Mouse (Mus musculus) layer of hippocampus, adult 9-10 months (tissue): ENCODE data around the gene Drap1.
A peak's percentile ranks its signal among the peaks of the same experiment; 100 is the strongest.
"Not testable (repeated sequence)": the region's sequence is repeated elsewhere in the genome, so short reads cannot be mapped to it uniquely, and the experiment has no call there.

ENCODE experiments used
- DNase-seq: peaks from one replicate; pipeline ENCODE4 v3.0.0; 2022; ENCODE audit warnings: low spot score

The Drap1 gene

GRCm38 (mm10) chr19:5419630-5420029 lies 5.1 kb downstream of the Drap1 start:
- DNase-seq, result no peak

- DNase-seq, result no peak
Measured at GRCm38 (mm10) chr19:5418750-5419466, 5.9 kb downstream of the Drap1 start.

GRCm38 (mm10) chr19:5414534-5414957 lies 10.2 kb downstream of the Drap1 start:
- DNase-seq, result no peak

- DNase-seq, result no peak
Measured at GRCm38 (mm10) chr19:5413840-5414239, 10.9 kb downstream of the Drap1 start.

GRCm38 (mm10) chr19:5411961-5412360 lies 12.8 kb downstream of the Drap1 start:
- no peak for DNase-seq

GRCm38 (mm10) chr19:5410641-5411040 lies 14.1 kb downstream of the Drap1 start:
- no peak for DNase-seq

GRCm38 (mm10) chr19:5409068-5409467 lies 15.7 kb downstream of the Drap1 start:
- DNase-seq, result no peak

GRCm38 (mm10) chr19:5408057-5409001 lies 16.4 kb downstream of the Drap1 start:
- DNase-seq, result no peak

GRCm38 (mm10) chr19:5407133-5407532 lies 17.6 kb downstream of the Drap1 start:
- no peak for DNase-seq

GRCm38 (mm10) chr19:5406531-5407126 lies 18.1 kb downstream of the Drap1 start:
- not testable (repeated sequence) for DNase-seq

- DNase-seq, result no peak
Measured at GRCm38 (mm10) chr19:5405924-5406323, 18.9 kb downstream of the Drap1 start.

- no peak for DNase-seq
Measured at GRCm38 (mm10) chr19:5402293-5402692, 22.5 kb downstream of the Drap1 start, which contains the start of gene Tsga10ip. TSS of gene Tsga10ip (minus strand) at chr19:5402526.

GRCm38 (mm10) chr19:5401073-5401472 lies 23.7 kb downstream of the Drap1 start:
- DNase-seq, result not testable (repeated sequence)

GRCm38 (mm10) chr19:5395371-5395770 lies 29.4 kb downstream of the Drap1 start:
- no peak for DNase-seq

GRCm38 (mm10) chr19:5394168-5394567 lies 30.6 kb downstream of the Drap1 start:
- no peak for DNase-seq

GRCm38 (mm10) chr19:5392892-5393291 lies 31.9 kb downstream of the Drap1 start:
- no peak for DNase-seq

- no peak for DNase-seq
Measured at GRCm38 (mm10) chr19:5390416-5390815, 34.4 kb downstream of the Drap1 start.

- no peak for DNase-seq
Measured at GRCm38 (mm10) chr19:5389647-5390046, 35.1 kb downstream of the Drap1 start.

GRCm38 (mm10) chr19:5388588-5389242 lies 36.1 kb downstream of the Drap1 start, which contains the start of gene Sart1:
TSS of gene Sart1 (minus strand) at chr19:5388703.
- DNase-seq, result peak; percentile 89

GRCm38 (mm10) chr19:5388011-5388441 lies 36.8 kb downstream of the Drap1 start:
- DNase-seq, result no peak

- no peak for DNase-seq
Measured at GRCm38 (mm10) chr19:5384715-5385114, 40.1 kb downstream of the Drap1 start.

GRCm38 (mm10) chr19:5383326-5383725 lies 41.5 kb downstream of the Drap1 start:
- DNase-seq, result no peak
